ENCODE assay signal across 10 mouse cellular contexts in the genomic region with DNA sequence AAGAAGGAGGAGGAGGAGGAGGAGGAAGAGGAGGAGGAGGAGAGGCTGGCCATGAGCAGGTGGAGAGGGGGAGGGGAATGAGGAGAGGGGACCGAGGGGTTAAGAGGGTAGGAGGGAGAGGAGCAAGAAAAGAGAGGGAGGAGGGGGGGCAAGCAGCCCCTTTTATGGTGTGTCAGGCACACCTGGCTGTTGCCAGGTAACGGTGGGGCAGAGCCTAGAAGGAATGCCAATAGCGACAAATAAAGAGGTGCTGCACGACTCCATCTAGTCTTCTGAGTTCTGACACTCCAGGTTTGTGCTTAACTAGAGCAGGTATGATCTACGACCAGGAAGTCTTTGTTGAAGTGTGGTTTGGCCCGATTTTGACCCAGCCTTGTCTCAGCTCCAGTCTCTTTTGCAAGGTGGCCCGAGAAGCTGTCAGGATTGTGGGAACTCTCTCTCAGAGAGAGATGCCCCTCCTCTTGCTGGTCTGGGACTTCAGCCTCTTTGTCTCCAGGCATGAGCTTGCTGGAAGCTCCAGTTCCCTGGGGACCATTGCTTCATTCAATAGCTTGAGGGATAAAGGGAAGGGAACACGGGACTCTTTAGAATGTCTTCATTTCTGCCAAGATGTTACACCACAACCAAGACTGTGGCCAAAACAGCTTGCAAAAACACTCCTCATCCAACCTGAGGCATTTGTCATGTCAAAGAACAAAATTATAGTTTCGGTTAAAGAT. TPM values are rescaled to one million over a fixed set of nuclear protein-coding genes. Genes with fewer than 3 reads are reported as not detected.
DNase-seq lines count a peak whose midpoint lies in the region; ATAC-seq lines count a peak whose summit lies in the region.
"Had no signal": no experiment of that assay in that cellular context is flagged by ENCODE, and none has a peak within 500 bp of the region (broad histone marks: within the 10 kb centered on the region; RNA-seq: fewer than 3 reads in every experiment).

No protein-coding gene starts in this region.

- intact Hi-C loops in gastrocnemius, postnatal 14 days (cut with DNase I; ENCODE audit: low total_unique reads), result no loop called here

- DNase-seq in kidney, postnatal 4 days, result no peak
- DNase-seq in adrenal gland, postnatal 25 days, result peak; percentile 9
- DNase-seq in gastrocnemius, postnatal 14 days, result peak; percentile 54
- DNase-seq in liver, result no peak
- DNase-seq in frontal cortex, postnatal 10 days (ENCODE audit: low spot score in 2 of 2), result no peak

- no peaks in the 10 kb centered on the region for H3K27me3 ChIP-seq in kidney, embryonic 15.5 days
- H3K27me3 ChIP-seq in midbrain, embryonic 13.5 days, result no peaks in the 10 kb centered on the region
- H3K27me3 ChIP-seq: embryonic facial prominence, embryonic 12.5 days; lung, embryonic 15.5 days had no signal

- 0 out of 2 replicates have a peak overlapping the region, but pooled peaks have one; percentile 14 for H3K4me2 ChIP-seq in kidney, embryonic 15.5 days
- H3K4me2 ChIP-seq in midbrain, embryonic 13.5 days (replicated peaks), result no peak overlapping the region
- H3K4me2 ChIP-seq: embryonic facial prominence, embryonic 12.5 days; lung, embryonic 15.5 days had no signal

- no peak overlapping the region for H3K4me3 ChIP-seq in kidney, embryonic 15.5 days (replicated peaks)
- H3K4me3 ChIP-seq in midbrain, embryonic 13.5 days (replicated peaks), result no peak overlapping the region
- H3K4me3 ChIP-seq: embryonic facial prominence, embryonic 12.5 days; left cerebral cortex, adult 2 months; lung, embryonic 15.5 days had no signal

- ATAC-seq in kidney, embryonic 15.5 days (replicated peaks; ENCODE audit: low FRiP score), result no peak
- peak; percentile 22; the same call in 1 of the 2 replicates for ATAC-seq in midbrain, embryonic 13.5 days

- H3K27ac ChIP-seq in kidney, embryonic 15.5 days, result no peak overlapping the region
- H3K27ac ChIP-seq in midbrain, embryonic 13.5 days, result no peak overlapping the region
- H3K27ac ChIP-seq: embryonic facial prominence, embryonic 12.5 days; left cerebral cortex, adult 2 months; lung, embryonic 15.5 days had no signal

- H3K36me3 ChIP-seq in kidney, embryonic 15.5 days, result no peaks in the 10 kb centered on the region
- H3K36me3 ChIP-seq in midbrain, embryonic 13.5 days, result no peaks in the 10 kb centered on the region
- H3K36me3 ChIP-seq: embryonic facial prominence, embryonic 12.5 days; lung, embryonic 15.5 days had no signal

- peaks cover 3% of the 10 kb centered on the region; the same call in 1 of the 2 replicates for H3K4me1 ChIP-seq in kidney, embryonic 15.5 days
- peaks cover 15% of the 10 kb centered on the region for H3K4me1 ChIP-seq in midbrain, embryonic 13.5 days (replicated peaks)
- H3K4me1 ChIP-seq: embryonic facial prominence, embryonic 12.5 days had no signal

- 17% methylated on average over 9 of the region's 9 CpGs for WGBS in kidney, embryonic 15.5 days
- WGBS in midbrain, embryonic 13.5 days, result 24% methylated on average over 9 of the region's 9 CpGs

- H3K9me3 ChIP-seq in kidney, embryonic 15.5 days (replicated peaks), result no peaks in the 10 kb centered on the region
- H3K9me3 ChIP-seq in midbrain, embryonic 13.5 days, result no peaks in the 10 kb centered on the region
- H3K9me3 ChIP-seq: embryonic facial prominence, embryonic 12.5 days; lung, embryonic 15.5 days had no signal

- H3K9ac ChIP-seq in kidney, embryonic 15.5 days, result no peak overlapping the region
- no peak overlapping the region for H3K9ac ChIP-seq in midbrain, embryonic 13.5 days (replicated peaks)
- H3K9ac ChIP-seq: embryonic facial prominence, embryonic 12.5 days; lung, embryonic 15.5 days had no signal

RNA-seq across cellular contexts. Expression of a gene that starts 29.2 kb away (rescaled TPM):
- polyA plus RNA-seq in kidney, embryonic 15.5 days (2015; fragmentation: Nextera tagmentation; extraction: Ambion mirVana), result 23.7 and 28.0 TPM in 2 replicates
- total RNA-seq in adrenal gland, postnatal 25 days (2021), result 31.3 and 31.4 TPM in 2 replicates
- 10 to 100 TPM; 28.0 to 39.4 TPM for total RNA-seq in gastrocnemius, postnatal 14 days (2021)
- polyA plus RNA-seq in midbrain, embryonic 13.5 days (2015; fragmentation: Nextera tagmentation; extraction: Ambion mirVana), result 26.2 and 30.0 TPM in 2 replicates

Comparison
In these comparisons a context has a peak if more than half of its experiments do, and no peak if none do; other contexts are left out.
1. DNase-seq: peak in adrenal gland, postnatal 25 days (single experiment) and gastrocnemius, postnatal 14 days (single experiment); none in kidney, postnatal 4 days (0 of 2), liver (single experiment) and frontal cortex, postnatal 10 days (0 of 2).